Mouse (Mus musculus) erythroblast, embryonic 14.5 days (primary cell): ENCODE results near the gene Tspan11. TPM values are rescaled to one million over a fixed set of nuclear protein-coding genes. Genes with fewer than 3 reads are reported as not detected.

Experiments
- H3K27me3 ChIP-seq: 2 replicates; pipeline ENCODE4 v1.6.1; 2012; ENCODE audit warnings: inconsistent platforms; ENCODE audit not compliant: control insufficient read depth
- H3K36me3 ChIP-seq: 2 replicates; pipeline ENCODE4 v1.6.1; 2012; ENCODE audit warnings: mild to moderate bottlenecking, inconsistent platforms; ENCODE audit not compliant: control insufficient read depth
- H3K4me1 ChIP-seq: 2 replicates; pipeline ENCODE4 v1.6.1; 2012; ENCODE audit warnings: inconsistent platforms; ENCODE audit not compliant: control insufficient read depth
- H3K4me3 ChIP-seq: replicated peaks from 2 replicates; pipeline ENCODE3; 2012; ENCODE audit warnings: moderate library complexity, mild to moderate bottlenecking, inconsistent platforms
- H3K9me3 ChIP-seq: 2 replicates; pipeline ENCODE4 v1.6.1; 2012; ENCODE audit warnings: low read length, inconsistent platforms, mixed read lengths; ENCODE audit not compliant: control insufficient read depth
- GATA1 ChIP-seq: IDR thresholded peaks from 2 replicates; pipeline ENCODE4 v1.6.1; 2012; ENCODE audit warnings: low read length, inconsistent platforms, mixed read lengths
- TAL1 ChIP-seq: IDR thresholded peaks from 3 replicates; pipeline ENCODE4 v1.6.1; 2012; ENCODE audit warnings: low read length, inconsistent platforms, mixed read lengths
- polyA plus RNA-seq: library from polyadenylated mRNA; stranded (reverse); fragments of >175 nt; gene quantifications from 2 replicates; pipeline ENCODE4 v1.2.3, GENCODE M21; 2012

The Tspan11 gene
- polyA plus RNA-seq, 1 experiment = not detected

DNA sequence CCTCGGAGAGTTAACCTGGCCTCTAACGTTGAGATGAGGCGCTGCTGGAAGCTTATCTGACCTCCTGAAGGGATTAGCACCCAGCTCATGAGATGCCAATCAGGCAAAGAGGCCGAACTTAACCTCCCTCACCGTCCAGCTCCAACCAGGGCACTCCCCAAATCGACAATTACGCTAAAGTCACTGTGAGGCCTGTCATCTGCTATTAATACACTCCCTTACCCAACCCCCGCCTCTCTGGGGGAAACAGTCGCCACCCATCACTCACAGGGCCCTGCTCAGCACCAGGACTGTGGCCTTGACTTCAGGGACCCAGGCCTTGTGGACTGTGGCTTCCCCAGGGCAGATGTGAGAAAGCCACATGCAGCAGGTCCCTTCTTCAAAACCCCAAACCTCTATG lies 99.0 kb downstream of the Tspan11 start:
- no peak for TF ChIP-seq GATA1
- no peak for TF ChIP-seq TAL1
- H3K36me3 ChIP-seq = no peaks in the 10 kb centered on the region
- no peaks in the 10 kb centered on the region for H3K9me3 ChIP-seq
- H3K4me3 ChIP-seq = no peak overlapping the region
- no peaks in the 10 kb centered on the region for H3K27me3 ChIP-seq
- no peaks in the 10 kb centered on the region for H3K4me1 ChIP-seq

DNA sequence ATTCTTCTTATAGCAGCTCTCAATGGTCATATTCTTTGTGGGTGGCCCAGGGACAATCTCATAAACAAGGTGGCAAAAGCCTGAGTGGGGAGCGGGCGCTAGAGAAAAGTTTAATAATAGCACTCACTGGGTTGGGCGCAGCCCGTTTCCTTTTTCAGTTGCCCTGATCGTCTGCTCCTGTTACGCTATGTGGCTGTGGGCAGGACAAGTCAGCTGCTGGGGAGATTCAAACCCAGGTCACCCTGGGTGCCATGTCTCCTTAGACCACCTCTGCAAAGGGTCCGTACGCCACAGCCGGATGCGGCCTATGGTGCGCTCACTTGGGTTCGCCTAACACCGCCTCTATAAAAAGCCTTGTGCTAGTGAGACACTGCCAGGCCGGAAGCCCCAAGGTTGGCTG lies 100.0 kb downstream of the Tspan11 start:
- no peak for TF ChIP-seq GATA1
- no peak for TF ChIP-seq TAL1
- Histone ChIP-seq H3K4me3 (no peak overlapping the region), H3K27me3 (no peaks in the 10 kb centered on the region), H3K9me3 (no peaks in the 10 kb centered on the region), H3K36me3 (no peaks in the 10 kb centered on the region), H3K4me1 (no peaks in the 10 kb centered on the region)

DNA sequence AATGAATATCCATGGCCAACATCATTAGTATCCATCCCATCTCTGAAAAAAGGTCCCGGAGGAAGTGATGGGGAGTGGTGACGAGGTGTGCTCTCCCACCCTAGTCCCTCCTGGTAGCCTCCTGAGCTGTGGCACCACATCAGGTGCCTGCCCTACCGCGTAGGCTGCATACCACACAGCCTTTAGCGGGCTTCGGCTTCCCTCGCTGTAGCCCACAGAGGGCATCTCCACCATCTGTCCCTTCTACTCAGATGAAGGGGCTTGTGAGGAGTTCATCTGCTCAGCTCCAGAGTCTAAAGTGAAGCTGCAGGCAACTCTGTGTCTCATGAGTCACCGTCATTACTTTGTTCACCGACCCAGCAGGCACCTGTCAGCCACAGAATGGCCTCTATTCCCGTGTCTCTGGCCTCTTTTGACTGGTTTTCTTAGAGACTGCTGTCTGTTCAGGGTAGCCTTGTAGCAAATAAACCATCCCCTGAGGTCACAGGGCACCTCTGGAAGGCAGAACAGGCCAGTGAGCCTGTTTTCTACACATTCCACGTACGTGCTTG lies 101.6 kb downstream of the Tspan11 start:
- TF ChIP-seq GATA1 (no peak), TAL1 (no peak)
- Histone ChIP-seq H3K27me3 (no peaks in the 10 kb centered on the region), H3K4me3 (no peak overlapping the region), H3K9me3 (no peaks in the 10 kb centered on the region), H3K4me1 (no peaks in the 10 kb centered on the region), H3K36me3 (no peaks in the 10 kb centered on the region)

DNA sequence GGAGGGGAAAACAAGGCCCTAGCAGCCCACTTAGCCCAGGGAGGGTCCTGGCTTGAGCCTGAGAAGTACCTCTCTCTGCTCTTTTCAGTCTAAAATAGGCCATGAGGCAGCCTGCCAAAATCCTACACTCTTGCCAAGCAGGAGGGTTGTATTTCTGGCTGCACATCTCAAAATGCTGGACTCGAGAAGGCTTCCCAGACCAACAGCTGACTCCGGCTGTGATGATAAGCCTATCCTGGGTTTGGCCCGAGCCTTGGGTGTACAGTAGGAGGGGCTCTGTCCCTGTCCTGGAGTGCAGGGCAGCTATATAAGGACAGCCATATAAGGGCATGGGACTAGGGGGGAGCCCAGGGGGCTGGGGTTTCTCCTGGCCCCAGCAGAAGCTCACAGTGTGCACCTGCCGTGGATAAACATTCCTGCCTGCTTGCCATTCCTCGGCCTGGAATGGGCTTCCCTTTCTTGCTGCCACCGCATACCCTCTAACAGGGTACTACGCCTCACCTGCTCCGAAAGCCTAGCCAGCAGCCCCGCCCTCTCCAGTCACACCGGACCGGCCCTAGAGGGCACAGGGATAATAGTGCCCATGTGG lies 102.3 kb downstream of the Tspan11 start:
- Histone ChIP-seq H3K9me3 (no peaks in the 10 kb centered on the region), H3K36me3 (no peaks in the 10 kb centered on the region), H3K4me3 (no peak overlapping the region), H3K27me3 (no peaks in the 10 kb centered on the region), H3K4me1 (no peaks in the 10 kb centered on the region)
- TF ChIP-seq TAL1 (no peak), GATA1 (no peak)

DNA sequence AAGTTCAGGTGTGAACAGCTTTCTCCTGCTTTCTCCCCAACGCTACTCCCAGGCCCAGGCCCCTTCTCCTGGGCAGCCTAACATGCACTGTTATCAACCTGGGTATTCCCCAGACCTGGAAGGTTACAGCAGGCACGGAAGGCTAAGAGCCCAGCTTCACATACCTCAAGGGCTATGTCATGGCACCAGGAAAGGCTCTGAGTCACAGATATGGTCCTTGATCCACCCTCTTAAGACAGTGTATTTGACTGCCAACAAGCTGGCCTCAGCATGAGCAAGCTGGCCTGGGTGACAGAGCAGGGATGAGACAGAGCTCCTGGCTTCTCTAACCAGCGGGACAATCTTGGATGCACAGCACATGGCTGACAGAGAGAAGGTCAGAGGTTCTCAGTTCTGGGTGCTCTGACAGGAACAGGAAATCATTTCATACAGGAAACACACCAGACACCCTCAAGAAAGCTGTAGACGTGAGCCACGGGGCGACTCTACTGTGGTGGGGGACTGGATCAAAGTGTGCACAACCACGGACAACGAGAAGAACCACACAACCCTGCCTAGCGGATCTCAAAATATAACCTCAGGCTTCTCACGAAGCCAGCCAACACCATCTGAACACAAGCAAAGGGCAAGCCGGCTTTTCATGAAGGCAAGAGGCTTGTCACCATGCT lies 104.3 kb downstream of the Tspan11 start:
- no peaks in the 10 kb centered on the region for H3K4me1 ChIP-seq
- TF ChIP-seq TAL1 = no peak
- TF ChIP-seq GATA1 = no peak

DNA sequence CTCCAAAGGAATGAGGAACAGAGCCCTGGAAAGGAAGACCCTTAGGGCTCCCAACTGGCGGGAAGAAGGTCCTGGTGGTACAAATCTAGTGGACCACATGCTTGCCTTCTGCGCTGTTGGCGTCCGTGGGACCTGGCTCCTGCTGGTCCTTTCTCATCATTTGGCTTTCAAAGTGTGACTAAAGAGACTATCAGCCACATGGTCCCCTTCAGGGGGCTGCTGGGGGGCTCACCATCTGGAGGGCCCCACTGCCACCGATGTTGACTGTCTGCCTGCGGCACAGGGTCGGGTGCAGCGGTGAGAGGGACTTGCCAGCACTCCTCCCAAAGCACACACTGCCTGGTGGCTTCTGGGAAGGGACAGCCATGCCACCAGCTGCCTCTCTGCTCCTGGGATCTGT lies 105.6 kb downstream of the Tspan11 start:
- Histone ChIP-seq H3K36me3 (no peaks in the 10 kb centered on the region; the same call in 1 of the 2 replicates), H3K9me3 (no peaks in the 10 kb centered on the region), H3K4me1 (no peaks in the 10 kb centered on the region), H3K4me3 (no peak overlapping the region), H3K27me3 (no peaks in the 10 kb centered on the region)
- no peak for TF ChIP-seq GATA1
- TF ChIP-seq TAL1 = no peak

More for the DNA sequence above, 104.3 kb downstream of the Tspan11 start:
- Histone ChIP-seq H3K27me3 (no peaks in the 10 kb centered on the region), H3K36me3 (no peaks in the 10 kb centered on the region), H3K4me3 (no peak overlapping the region), H3K9me3 (no peaks in the 10 kb centered on the region)

DNA sequence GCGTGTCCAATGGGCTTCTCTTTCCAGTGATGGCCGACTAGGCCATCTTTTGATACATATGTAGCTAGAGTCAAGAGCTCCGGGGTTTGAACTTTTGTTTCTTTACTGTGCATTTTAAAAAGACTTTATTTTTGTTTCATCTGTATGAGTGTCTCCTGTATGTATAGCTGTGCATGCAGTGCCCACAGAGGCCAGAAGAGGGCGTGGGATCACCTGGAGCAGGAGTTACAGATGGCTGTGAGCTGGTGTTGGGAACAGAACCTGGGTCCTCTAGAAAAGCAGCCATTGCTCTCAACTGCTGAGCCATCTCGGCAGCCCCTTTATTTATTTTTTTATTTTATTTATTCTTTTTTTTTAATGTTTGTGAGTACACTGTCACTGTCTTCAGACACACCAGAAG lies 109.5 kb downstream of the Tspan11 start:
- Histone ChIP-seq H3K36me3 (no peaks in the 10 kb centered on the region; the same call in 1 of the 2 replicates), H3K4me3 (no peak overlapping the region), H3K27me3 (no peaks in the 10 kb centered on the region), H3K9me3 (no peaks in the 10 kb centered on the region), H3K4me1 (no peaks in the 10 kb centered on the region)
- TF ChIP-seq TAL1 (no peak), GATA1 (no peak)

DNA sequence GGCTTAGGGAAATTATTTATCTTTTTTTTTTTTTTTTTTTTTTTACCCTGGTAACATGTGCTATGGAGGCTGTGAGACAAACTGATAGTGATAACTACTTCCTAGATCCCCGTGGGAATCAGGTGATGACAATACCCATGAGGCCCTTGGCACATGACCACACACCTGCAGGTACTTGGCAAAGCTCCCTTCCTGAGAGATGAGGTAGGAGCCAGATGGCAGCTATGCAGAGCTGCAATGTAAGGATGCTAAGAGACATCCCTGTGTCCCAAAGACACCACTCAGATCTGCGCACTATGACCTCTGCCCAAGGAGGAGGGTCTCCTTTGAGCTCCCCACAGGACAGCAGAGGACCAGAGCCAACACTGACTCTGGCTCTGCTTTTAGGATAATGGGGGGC lies 111.7 kb downstream of the Tspan11 start:
- H3K36me3 ChIP-seq = no peaks in the 10 kb centered on the region; the same call in 1 of the 2 replicates
- H3K4me1 ChIP-seq = no peaks in the 10 kb centered on the region
- TF ChIP-seq TAL1 = no peak
- TF ChIP-seq GATA1 = no peak
- no peaks in the 10 kb centered on the region for H3K9me3 ChIP-seq
- no peak overlapping the region for H3K4me3 ChIP-seq
- H3K27me3 ChIP-seq = no peaks in the 10 kb centered on the region

DNA sequence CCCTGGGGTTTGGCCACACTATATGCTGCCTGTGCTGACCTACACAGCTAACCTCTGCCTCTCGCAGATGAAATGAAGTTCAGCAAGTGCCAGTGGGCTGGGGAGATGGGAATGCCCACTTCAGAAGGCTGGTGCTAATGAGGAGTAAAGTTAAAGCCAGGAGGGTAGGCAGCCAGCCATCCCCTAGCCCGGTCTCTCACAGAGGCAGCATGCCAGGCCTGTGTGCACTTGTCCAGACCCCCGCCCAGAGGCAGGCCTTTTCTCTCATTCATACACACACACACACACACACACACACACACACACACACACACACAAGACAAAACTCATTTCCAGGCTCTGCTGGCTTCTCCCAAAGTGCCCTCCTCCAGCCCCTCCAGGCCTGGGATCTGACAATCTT lies 113.4 kb downstream of the Tspan11 start:
- no peak overlapping the region for H3K4me3 ChIP-seq
- H3K4me1 ChIP-seq = no peaks in the 10 kb centered on the region
- no peaks in the 10 kb centered on the region; the same call in 1 of the 2 replicates for H3K36me3 ChIP-seq
- no peaks in the 10 kb centered on the region for H3K9me3 ChIP-seq
- no peaks in the 10 kb centered on the region for H3K27me3 ChIP-seq
- no peak for TF ChIP-seq TAL1
- TF ChIP-seq GATA1 = no peak

DNA sequence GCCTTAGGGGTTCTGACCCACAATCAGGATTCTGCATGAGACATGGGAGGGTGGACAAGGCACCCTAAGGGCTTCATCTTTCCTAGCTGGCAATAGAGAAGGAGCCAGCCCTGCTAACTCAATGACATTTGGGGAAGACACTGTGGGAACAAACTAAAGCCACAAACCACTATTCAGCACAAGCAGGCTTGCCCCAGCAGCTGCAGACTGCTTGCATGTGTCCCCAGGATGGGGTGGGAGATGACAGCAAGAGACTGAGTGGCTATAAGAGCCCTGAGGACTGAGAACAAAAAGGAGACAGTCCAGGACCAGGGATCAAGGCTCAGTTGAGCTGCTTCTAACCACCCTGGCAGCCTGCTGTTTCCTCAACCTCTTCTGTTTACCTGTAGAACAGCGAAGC lies 114.2 kb downstream of the Tspan11 start:
- Histone ChIP-seq H3K36me3 (no peaks in the 10 kb centered on the region; the same call in 1 of the 2 replicates), H3K4me3 (no peak overlapping the region), H3K9me3 (no peaks in the 10 kb centered on the region), H3K27me3 (no peaks in the 10 kb centered on the region), H3K4me1 (no peaks in the 10 kb centered on the region)
- TF ChIP-seq TAL1 (no peak), GATA1 (no peak)
